Mouse (Mus musculus) heart, embryonic 12.5 days (tissue): ENCODE measurements around the gene Ankrd12. TPM values are rescaled to one million over a fixed set of nuclear protein-coding genes. Genes with fewer than 3 reads are reported as not detected.
"Not testable (repeated sequence)": the region's sequence is repeated elsewhere in the genome, so short reads cannot be mapped to it uniquely, and the experiment has no call there.

ENCODE experiments used
- ATAC-seq: fragments of 200-750 bp; cut with Nextera tagmentation; 2 replicates; pipeline ENCODE4 v1.8.0; 2017; ENCODE audit warnings: moderate TSS enrichment, moderate library complexity; ENCODE audit not compliant: insufficient number of reproducible peaks, low FRiP score
- H3K27ac ChIP-seq: fragments of 300-500 bp; sonication (generic); 2 replicates; pipeline ENCODE4 v1.5.1; 2016; ENCODE audit warnings: mild to moderate bottlenecking, moderate library complexity; ENCODE audit not compliant: poor library complexity, severe bottlenecking
- H3K27me3 ChIP-seq: fragments of 300-500 bp; sonication (generic); replicated peaks from 2 replicates; pipeline ENCODE4 v1.6.1; 2016; ENCODE audit warnings: mild to moderate bottlenecking, moderate library complexity
- H3K36me3 ChIP-seq: fragments of 300-500 bp; sonication (generic); 2 replicates; pipeline ENCODE4 v1.6.1; 2016; ENCODE audit warnings: mild to moderate bottlenecking, moderate library complexity
- H3K4me1 ChIP-seq: fragments of 300-500 bp; sonication (generic); replicated peaks from 2 replicates; pipeline ENCODE4 v1.6.1; 2016; ENCODE audit warnings: mild to moderate bottlenecking
- H3K4me2 ChIP-seq: fragments of 300-500 bp; sonication (generic); 2 replicates; pipeline ENCODE4 v1.6.1; 2016; ENCODE audit warnings: mild to moderate bottlenecking, moderate library complexity
- H3K4me3 ChIP-seq: fragments of 300-500 bp; sonication (generic); 2 replicates; pipeline ENCODE4 v1.5.1; 2016; ENCODE audit warnings: mild to moderate bottlenecking
- H3K9ac ChIP-seq: fragments of 300-500 bp; sonication (generic); 2 replicates; pipeline ENCODE4 v1.6.1; 2016; ENCODE audit warnings: mild to moderate bottlenecking, moderate library complexity
- H3K9me3 ChIP-seq: fragments of 300-500 bp; sonication (generic); replicated peaks from 2 replicates; pipeline ENCODE4 v1.6.1; 2016; ENCODE audit warnings: mild to moderate bottlenecking, moderate library complexity
- WGBS: fragments of 180-500 bp; shearing (Covaris S2); methylation state at CpG from one replicate; pipeline ENCODE4 v1.1.7; 2016; 5-methylcytosine and 5-hydroxymethylcytosine counted together
- polyA plus RNA-seq: library from polyadenylated mRNA; unstranded; fragments of >200 nt; fragmentation: Nextera tagmentation; extraction: Ambion mirVana; gene quantifications from 2 replicates; pipeline ENCODE4 v1.2.1, GENCODE M21; 2016

Ankrd12 gene
- polyA plus RNA-seq, 1 experiment from 2014 or later: 18.7 TPM

DNA sequence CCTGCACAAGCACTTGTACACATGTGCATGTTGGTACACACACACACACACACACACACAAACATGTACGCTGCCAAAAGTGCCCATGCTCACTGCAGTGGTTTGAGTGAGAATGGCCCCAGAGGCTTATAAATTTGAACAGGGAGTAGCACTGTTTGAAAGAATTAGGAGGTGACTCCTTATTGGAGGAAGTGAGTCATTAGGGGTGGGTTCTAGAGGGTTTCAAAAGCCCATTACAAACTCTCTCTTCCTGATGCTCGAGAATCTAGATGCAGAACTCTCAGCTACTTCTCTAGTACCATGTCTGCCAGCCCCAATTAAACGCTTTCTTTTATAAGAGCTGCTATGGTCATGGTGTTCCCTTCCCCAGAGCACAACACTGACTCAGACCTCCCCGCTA, 28.1 kb downstream of the Ankrd12 start:
- Histone ChIP-seq H3K4me2 (no peak overlapping the region), H3K27me3 (no peaks in the 10 kb centered on the region), H3K4me3 (no peak overlapping the region), H3K9me3 (no peaks in the 10 kb centered on the region), H3K27ac (no peak overlapping the region), H3K4me1 (peaks cover 5% of the 10 kb centered on the region), H3K9ac (no peak overlapping the region), H3K36me3 (peaks cover 15% of the 10 kb centered on the region)
- 83% methylated on average over 4 of the region's 4 CpGs for WGBS
- ATAC-seq: no peak

DNA sequence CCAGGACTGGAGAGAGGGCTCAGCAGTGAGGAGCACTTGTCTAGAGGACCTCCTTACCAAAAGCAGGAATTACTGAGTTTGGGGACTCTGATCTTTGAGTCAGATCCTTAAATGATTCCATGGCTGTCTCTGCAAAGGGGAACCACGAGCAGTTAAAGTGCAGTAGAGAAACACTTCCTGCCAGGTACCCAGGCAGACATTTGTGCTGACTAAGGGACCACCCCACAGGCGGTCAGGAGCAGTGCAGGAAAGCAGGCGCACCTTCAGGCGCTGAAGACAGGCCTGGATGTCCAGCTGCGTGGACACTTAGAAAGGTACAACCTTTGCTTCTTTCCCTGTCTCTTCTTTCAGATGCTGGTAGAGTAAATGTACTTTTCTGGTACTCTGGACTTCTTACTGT, 28.7 kb downstream of the Ankrd12 start:
- ATAC-seq: no peak
- H3K4me2 ChIP-seq: no peak overlapping the region
- no peaks in the 10 kb centered on the region for H3K9me3 ChIP-seq
- WGBS: 70% methylated on average over 5 of the region's 5 CpGs
- no peak overlapping the region for H3K27ac ChIP-seq
- no peak overlapping the region for H3K9ac ChIP-seq
- H3K4me1 ChIP-seq: peaks cover under 1% of the 10 kb centered on the region
- H3K4me3 ChIP-seq: no peak overlapping the region
- no peaks in the 10 kb centered on the region for H3K27me3 ChIP-seq
- peaks cover 16% of the 10 kb centered on the region for H3K36me3 ChIP-seq

DNA sequence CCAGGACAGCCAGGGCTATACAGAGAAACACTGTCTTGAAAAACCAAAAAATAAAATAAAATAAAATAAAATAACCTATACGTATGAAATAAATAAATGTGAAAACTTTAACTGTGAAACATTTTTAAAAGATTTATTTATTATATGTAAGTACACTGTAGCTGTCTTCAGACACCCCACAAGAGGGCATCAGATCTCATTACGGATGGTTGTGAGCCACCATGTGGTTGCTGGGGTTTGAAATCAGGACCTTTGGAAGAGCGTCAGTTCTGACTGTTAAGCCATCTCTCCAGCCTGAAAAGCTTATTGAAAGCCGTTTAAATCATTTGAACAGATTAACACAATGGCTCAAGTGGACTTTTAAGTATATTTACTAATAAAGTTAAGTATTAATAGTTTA, 33.2 kb downstream of the Ankrd12 start:
- H3K9ac ChIP-seq, H3K9me3 ChIP-seq, H3K4me3 ChIP-seq, H3K4me1 ChIP-seq, H3K27me3 ChIP-seq, H3K27ac ChIP-seq, H3K4me2 ChIP-seq, ATAC-seq: not testable (repeated sequence)
- WGBS: 87% methylated on average over 4 of the region's 4 CpGs
- peaks cover 12% of the 10 kb centered on the region for H3K36me3 ChIP-seq

DNA sequence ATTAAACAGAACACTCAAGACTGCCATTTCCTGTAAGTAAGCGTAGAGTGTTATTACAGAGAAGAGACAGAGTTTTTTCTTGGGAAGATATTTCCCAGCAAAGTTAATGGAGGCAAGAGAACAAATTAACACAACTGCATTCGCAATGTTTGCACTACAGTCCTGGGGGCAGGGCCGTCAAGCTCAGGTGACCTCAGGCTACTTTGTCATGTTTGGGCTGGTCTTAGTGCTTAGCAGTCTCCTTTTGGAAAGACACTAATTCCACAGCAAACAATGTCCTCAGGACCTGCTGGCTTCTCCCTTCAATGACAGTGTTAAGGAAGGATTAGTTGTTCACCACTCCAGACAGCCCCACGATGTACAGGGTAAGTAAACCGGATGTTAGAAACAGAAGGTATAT, 35.9 kb downstream of the Ankrd12 start:
- no peak for ATAC-seq

DNA sequence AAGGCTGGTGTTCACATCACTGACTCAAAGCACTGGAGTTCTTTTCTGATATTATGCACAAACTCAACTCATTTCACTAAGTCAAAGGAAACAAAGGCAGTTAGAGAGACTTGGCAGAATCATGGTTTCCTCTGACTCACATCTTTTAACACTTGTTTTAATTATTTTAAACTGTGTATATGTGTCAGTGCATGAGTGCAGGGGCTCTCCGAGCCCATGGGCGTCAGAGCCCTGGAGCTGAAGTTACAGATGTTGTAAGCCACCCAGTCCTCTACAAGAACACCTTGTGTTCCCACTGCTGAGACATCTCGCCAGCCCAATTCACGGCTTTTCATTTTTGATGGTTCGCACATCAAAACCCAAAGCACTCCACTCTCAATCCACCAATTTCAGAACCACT, 43.6 kb downstream of the Ankrd12 start:
- 81% methylated on average over 5 of the region's 5 CpGs for WGBS
- Histone ChIP-seq H3K27me3 (no peaks in the 10 kb centered on the region), H3K4me1 (no peaks in the 10 kb centered on the region), H3K4me2 (no peak overlapping the region), H3K9ac (no peak overlapping the region), H3K36me3 (peaks cover 7% of the 10 kb centered on the region; the same call in 1 of the 2 replicates), H3K27ac (no peak overlapping the region), H3K9me3 (no peaks in the 10 kb centered on the region), H3K4me3 (no peak overlapping the region)
- ATAC-seq: no peak

More for the DNA sequence above, 35.9 kb downstream of the Ankrd12 start:
- 82% methylated on average over 5 of the region's 5 CpGs for WGBS
- H3K4me2 ChIP-seq: no peak overlapping the region
- H3K9ac ChIP-seq: no peak overlapping the region
- H3K36me3 ChIP-seq: peaks cover 9% of the 10 kb centered on the region
- no peaks in the 10 kb centered on the region for H3K9me3 ChIP-seq
- H3K4me3 ChIP-seq: no peak overlapping the region
- H3K27me3 ChIP-seq: no peaks in the 10 kb centered on the region
- no peak overlapping the region for H3K27ac ChIP-seq
- H3K4me1 ChIP-seq: no peaks in the 10 kb centered on the region

- H3K4me2 ChIP-seq: no peak overlapping the region
- 83% methylated on average over 5 of the region's 5 CpGs for WGBS
- no peak overlapping the region for H3K4me3 ChIP-seq
- H3K27ac ChIP-seq: no peak overlapping the region
- peaks cover 12% of the 10 kb centered on the region for H3K36me3 ChIP-seq
- no peak for ATAC-seq
- H3K9ac ChIP-seq: no peak overlapping the region
- no peaks in the 10 kb centered on the region for H3K4me1 ChIP-seq
- H3K27me3 ChIP-seq: no peaks in the 10 kb centered on the region
- H3K9me3 ChIP-seq: 0 out of 2 replicates have a peak, but pooled peaks cover 2% of the 10 kb centered on the region
Measured at GRCm38 (mm10) chr17:66031991-66032390, 44.9 kb downstream of the Ankrd12 start.

GRCm38 (mm10) chr17:66024211-66024610, 52.7 kb downstream of the Ankrd12 start:
- WGBS: 91% methylated on average over 7 of the region's 7 CpGs
- Histone ChIP-seq H3K27me3 (no peaks in the 10 kb centered on the region), H3K9ac (no peak overlapping the region), H3K27ac (no peak overlapping the region), H3K4me2 (no peak overlapping the region), H3K4me1 (no peaks in the 10 kb centered on the region), H3K36me3 (peaks cover 42% of the 10 kb centered on the region), H3K9me3 (0 out of 2 replicates have a peak, but pooled peaks cover 2% of the 10 kb centered on the region), H3K4me3 (no peak overlapping the region)
- ATAC-seq: no peak

GRCm38 (mm10) chr17:66011790-66012189, 65.1 kb downstream of the Ankrd12 start:
- Histone ChIP-seq H3K9me3 (no peaks in the 10 kb centered on the region), H3K9ac (no peak overlapping the region), H3K4me1 (no peaks in the 10 kb centered on the region; the same call in 1 of the 2 replicates), H3K27ac (no peak overlapping the region), H3K27me3 (no peaks in the 10 kb centered on the region), H3K4me3 (no peak overlapping the region), H3K4me2 (no peak overlapping the region), H3K36me3 (no peaks in the 10 kb centered on the region)
- ATAC-seq: no peak
- 64% methylated on average over 2 of the region's 2 CpGs for WGBS

DNA sequence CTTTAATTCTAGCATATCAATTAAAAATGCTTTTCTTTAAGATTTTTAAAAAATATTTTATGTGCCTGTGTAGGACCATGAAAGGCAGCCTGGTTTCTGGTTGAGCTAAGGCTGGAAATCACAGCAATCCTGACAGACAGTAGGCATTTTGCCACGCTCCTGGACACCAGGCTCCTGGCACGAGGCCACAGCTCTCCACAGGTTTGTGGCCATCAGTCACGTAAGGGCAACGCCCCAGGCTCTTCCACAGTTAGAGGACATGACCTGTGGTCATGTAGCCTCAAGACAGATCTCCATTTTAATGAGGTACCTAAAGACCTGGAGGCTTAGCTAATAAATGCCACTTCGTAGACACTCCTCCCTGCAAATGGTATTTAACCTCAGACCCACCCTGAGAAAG, 69.0 kb downstream of the Ankrd12 start:
- WGBS: 63% methylated on average over 5 of the region's 5 CpGs
- Histone ChIP-seq H3K9ac (no peak overlapping the region), H3K36me3 (no peaks in the 10 kb centered on the region), H3K27me3 (no peaks in the 10 kb centered on the region), H3K4me1 (no peaks in the 10 kb centered on the region; the same call in 1 of the 2 replicates), H3K4me3 (no peak overlapping the region), H3K27ac (no peak overlapping the region), H3K4me2 (no peak overlapping the region), H3K9me3 (no peaks in the 10 kb centered on the region)
- no peak for ATAC-seq

DNA sequence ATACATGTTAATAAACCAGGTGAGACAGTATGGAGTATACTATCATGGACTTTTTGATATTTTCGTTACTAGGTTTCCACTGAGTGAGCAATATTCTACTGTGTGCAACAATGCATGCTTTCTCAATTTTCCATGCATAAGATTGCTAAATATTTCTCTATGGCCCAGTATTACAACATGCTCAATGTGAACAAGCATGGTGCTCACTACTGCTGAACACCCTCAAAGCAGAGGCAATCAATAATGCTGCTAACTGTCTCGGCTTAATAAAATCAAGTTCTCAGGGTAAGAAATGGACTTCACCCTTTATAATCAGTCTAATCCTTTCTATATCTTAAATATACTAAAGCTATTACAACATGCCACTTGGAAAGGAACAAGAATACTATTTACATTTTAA, 69.4 kb downstream of the Ankrd12 start:
- no peak overlapping the region for H3K9ac ChIP-seq
- H3K27me3 ChIP-seq: no peaks in the 10 kb centered on the region
- no peaks in the 10 kb centered on the region for H3K36me3 ChIP-seq
- H3K4me1 ChIP-seq: no peaks in the 10 kb centered on the region; the same call in 1 of the 2 replicates
- no peak overlapping the region for H3K4me2 ChIP-seq
- H3K27ac ChIP-seq: no peak overlapping the region
- no peaks in the 10 kb centered on the region for H3K9me3 ChIP-seq
- no peak overlapping the region for H3K4me3 ChIP-seq
- no peak for ATAC-seq
- 84% methylated on average over 2 of the region's 2 CpGs for WGBS

DNA sequence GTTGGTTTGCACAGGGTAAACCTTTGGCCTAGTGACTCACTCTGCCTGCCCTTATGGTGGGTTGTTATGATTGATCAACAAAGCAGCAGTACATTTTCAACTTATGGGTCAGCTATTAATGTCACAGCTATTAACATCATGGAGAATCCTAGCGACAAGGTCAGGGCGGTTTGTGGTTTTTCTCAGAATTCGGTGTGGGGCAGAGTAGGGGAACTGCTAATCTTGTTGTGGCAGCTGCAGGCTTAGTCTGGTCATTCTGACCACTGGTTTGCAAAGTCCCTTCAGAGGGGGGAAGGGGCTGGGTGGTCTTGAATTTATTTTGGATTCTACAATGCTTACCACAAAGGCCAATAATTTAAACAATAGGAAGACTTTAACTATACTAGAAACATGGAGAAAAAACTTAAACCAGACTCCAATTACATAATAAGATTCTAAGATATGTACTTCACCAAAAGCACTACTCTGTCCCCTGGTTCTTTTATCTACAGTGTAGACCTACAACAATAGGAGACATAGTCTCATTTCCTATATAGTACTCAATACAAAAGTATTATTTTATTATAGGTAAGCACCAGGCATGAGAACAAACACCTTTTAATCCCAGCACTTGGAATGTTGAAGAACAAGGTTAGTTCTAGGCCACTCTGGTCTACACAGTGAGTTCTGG, 88.6 kb downstream of the Ankrd12 start:
- Histone ChIP-seq H3K4me1 (0 out of 2 replicates have a peak, but pooled peaks cover 8% of the 10 kb centered on the region), H3K36me3 (no peaks in the 10 kb centered on the region), H3K27me3 (no peaks in the 10 kb centered on the region), H3K27ac (no peak overlapping the region), H3K9me3 (no peaks in the 10 kb centered on the region), H3K4me3 (no peak overlapping the region), H3K4me2 (no peak overlapping the region), H3K9ac (no peak overlapping the region)
- ATAC-seq: no peak
- WGBS: 73% methylated on average over 3 of the region's 3 CpGs

- H3K9ac ChIP-seq, ATAC-seq, H3K27ac ChIP-seq, H3K4me3 ChIP-seq, H3K36me3 ChIP-seq, H3K4me1 ChIP-seq, H3K27me3 ChIP-seq, H3K4me2 ChIP-seq, H3K9me3 ChIP-seq: not testable (repeated sequence)
Measured at GRCm38 (mm10) chr17:65976720-65977119, 100.2 kb downstream of the Ankrd12 start.
